Mouse (Mus musculus): ENCODE measurements at regions not wholly inside any gene's neighbourhood (a gene's known extent, or its start where the extent isn't known, plus 50 kb on each side); places are given as distances from the start of the nearest gene placed in this dataset.
A peak's percentile ranks its signal among the peaks of the same experiment; 100 is the strongest.

- Histone ChIP-seq H3K36me3 (ENCODE audit: control insufficient read depth, insufficient read depth) (no peaks in the 10 kb centered on the region), H3K9ac (replicated peaks; ENCODE audit: low read depth, low read length) (no peak overlapping the region), H3K4me1 (replicated peaks; ENCODE audit: control insufficient read depth, insufficient read depth, low read length) (no peaks in the 10 kb centered on the region), H3K4me2 (ENCODE audit: low read length) (no peak overlapping the region), H3K4me3 (replicated peaks; ENCODE audit: low read length) (no peak overlapping the region), H3K27me3 (replicated peaks; ENCODE audit: control insufficient read depth, insufficient read depth, low read length) (no peaks in the 10 kb centered on the region), H3K9me3 (ENCODE audit: control insufficient read depth, low read length) (no peaks in the 10 kb centered on the region), H3K27ac (ENCODE audit: low read length) (no peak overlapping the region)
- WGBS, result 53% methylated on average over 2 of the region's 2 CpGs
- ATAC-seq, result no peak
These were observed 243.1 kb downstream of the Pdgfc start for GRCm38 (mm10) chr3:81279266-81279665.

DNA sequence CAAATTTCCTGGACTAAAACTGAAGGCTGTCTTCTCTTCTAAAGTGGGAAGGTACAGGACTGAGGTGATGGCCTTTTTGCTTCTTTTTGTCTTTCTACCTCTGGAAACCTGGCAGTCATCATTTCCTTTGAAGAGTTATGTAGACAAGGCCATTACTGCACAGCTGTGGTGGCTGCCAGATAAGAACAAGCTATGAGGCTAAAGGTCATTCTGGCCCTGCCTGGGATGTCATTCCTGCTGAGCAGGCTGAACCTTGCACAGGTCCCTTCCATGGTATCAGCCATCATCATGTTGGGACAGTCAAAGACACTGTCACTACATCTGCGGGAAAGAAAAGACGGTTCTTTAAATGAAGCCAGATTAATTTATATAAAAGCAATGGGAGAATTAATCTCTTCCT, 253.5 kb downstream of the Pdgfc start:
- WGBS, result 97% methylated on average over 2 of the region's 2 CpGs
- no peaks in the 10 kb centered on the region for H3K9me3 ChIP-seq (ENCODE audit: control insufficient read depth, low read length)

GRCm38 (mm10) chr3:81292404-81292803, 256.2 kb downstream of the Pdgfc start:
- WGBS, result 73% methylated on average over 2 of the region's 2 CpGs
- Histone ChIP-seq H3K36me3 (ENCODE audit: control insufficient read depth, insufficient read depth) (no peaks in the 10 kb centered on the region), H3K4me3 (replicated peaks; ENCODE audit: low read length) (no peak overlapping the region), H3K9ac (replicated peaks; ENCODE audit: low read depth, low read length) (no peak overlapping the region), H3K27me3 (replicated peaks; ENCODE audit: control insufficient read depth, insufficient read depth, low read length) (no peaks in the 10 kb centered on the region), H3K4me2 (ENCODE audit: low read length) (no peak overlapping the region), H3K4me1 (replicated peaks; ENCODE audit: control insufficient read depth, insufficient read depth, low read length) (no peaks in the 10 kb centered on the region), H3K9me3 (ENCODE audit: control insufficient read depth, low read length) (no peaks in the 10 kb centered on the region), H3K27ac (ENCODE audit: low read length) (no peak overlapping the region)
- ATAC-seq, result no peak

More for the DNA sequence above, 253.5 kb downstream of the Pdgfc start:
- no peaks in the 10 kb centered on the region for H3K4me1 ChIP-seq (replicated peaks; ENCODE audit: control insufficient read depth, insufficient read depth, low read length)
- no peaks in the 10 kb centered on the region for H3K36me3 ChIP-seq (ENCODE audit: control insufficient read depth, insufficient read depth)
- H3K27me3 ChIP-seq (replicated peaks; ENCODE audit: control insufficient read depth, insufficient read depth, low read length), result no peaks in the 10 kb centered on the region
- ATAC-seq, result no peak
- H3K4me2 ChIP-seq (ENCODE audit: low read length), result no peak overlapping the region
- H3K27ac ChIP-seq (ENCODE audit: low read length), result no peak overlapping the region
- no peak overlapping the region for H3K4me3 ChIP-seq (replicated peaks; ENCODE audit: low read length)
- H3K9ac ChIP-seq (replicated peaks; ENCODE audit: low read depth, low read length), result no peak overlapping the region

- ATAC-seq, result no peak
- Histone ChIP-seq H3K36me3 (ENCODE audit: control insufficient read depth, insufficient read depth) (no peaks in the 10 kb centered on the region), H3K4me3 (replicated peaks; ENCODE audit: low read length) (no peak overlapping the region), H3K4me2 (ENCODE audit: low read length) (no peak overlapping the region), H3K27ac (ENCODE audit: low read length) (no peak overlapping the region), H3K9me3 (ENCODE audit: control insufficient read depth, low read length) (no peaks in the 10 kb centered on the region), H3K27me3 (replicated peaks; ENCODE audit: control insufficient read depth, insufficient read depth, low read length) (no peaks in the 10 kb centered on the region), H3K9ac (replicated peaks; ENCODE audit: low read depth, low read length) (no peak overlapping the region), H3K4me1 (replicated peaks; ENCODE audit: control insufficient read depth, insufficient read depth, low read length) (no peaks in the 10 kb centered on the region)
- 84% methylated on average over 3 of the region's 3 CpGs for WGBS
These were observed 257.1 kb downstream of the Pdgfc start for GRCm38 (mm10) chr3:81293186-81293819.

DNA sequence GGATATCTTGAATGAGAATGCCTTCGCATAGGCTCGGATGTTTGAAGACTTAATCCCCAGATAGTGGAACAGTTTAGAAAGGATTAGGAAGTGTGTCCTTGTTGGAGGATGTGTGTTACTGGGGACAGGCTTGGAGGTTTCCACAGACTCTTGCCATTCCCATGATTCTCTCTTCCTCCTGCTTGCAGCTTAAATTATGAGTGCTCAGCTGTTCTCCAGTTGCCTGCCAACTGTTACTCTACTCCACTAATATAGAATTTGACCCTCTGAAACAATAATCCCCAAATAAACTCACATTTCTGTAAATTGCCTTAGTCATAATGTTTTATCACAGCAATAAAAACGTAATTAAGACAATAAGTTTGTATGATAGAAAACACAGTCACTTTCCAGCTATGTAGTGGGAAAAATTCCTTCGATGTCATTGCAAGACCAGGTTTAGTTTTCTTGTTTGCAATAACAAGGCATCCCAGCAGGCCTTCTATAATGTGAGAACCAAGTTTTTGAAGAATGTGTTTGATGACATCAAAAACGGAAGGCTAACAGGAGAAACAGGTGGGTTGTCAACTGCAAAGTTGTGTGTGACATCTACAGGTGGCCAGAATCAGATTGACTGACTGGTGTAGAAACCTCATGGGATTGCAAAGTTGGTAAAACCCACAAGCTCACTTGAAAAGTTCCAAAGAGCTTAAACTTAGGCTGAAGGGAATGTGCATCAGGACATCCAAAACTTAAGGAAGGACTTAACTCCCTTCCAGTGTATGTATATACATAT, 268.0 kb downstream of the Pdgfc start:
- no peak overlapping the region for H3K4me3 ChIP-seq (replicated peaks; ENCODE audit: low read length)

DNA sequence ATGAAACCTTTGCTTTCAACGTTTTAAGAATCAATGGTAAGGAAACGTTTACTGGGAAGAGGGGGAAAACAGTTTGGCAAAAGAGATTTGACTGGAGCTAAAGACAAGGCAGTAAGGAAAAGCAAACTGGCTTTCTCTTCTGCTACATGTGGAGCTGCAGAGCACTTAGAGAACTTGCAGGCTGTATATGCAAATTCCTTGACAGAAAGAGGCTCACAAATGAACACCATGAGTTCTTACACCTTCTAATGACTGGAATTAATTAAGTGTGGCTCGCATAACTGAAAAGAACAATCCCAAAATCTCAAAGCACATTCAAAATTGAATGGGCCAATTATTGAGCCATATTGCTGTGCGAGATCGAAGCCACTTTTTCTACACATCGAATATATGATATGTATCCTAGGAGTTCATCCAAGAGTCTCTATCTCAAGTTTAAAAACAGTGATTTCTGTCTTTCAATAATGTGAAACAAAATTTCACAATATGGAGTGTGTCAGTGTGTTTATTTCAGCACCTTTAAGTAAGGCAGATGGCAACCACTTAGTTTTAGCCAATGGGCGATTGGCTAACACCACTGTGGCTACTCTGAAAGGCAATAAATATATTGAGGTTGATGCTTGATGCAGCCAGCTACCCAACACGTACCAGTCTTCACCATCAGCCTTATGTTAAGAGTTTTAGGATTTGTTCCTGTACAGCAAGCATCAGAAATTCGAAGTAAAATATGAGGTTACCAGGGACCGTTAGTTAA, 269.4 kb downstream of the Pdgfc start:
- 52% methylated on average over 10 of the region's 10 CpGs for WGBS
- no peaks in the 10 kb centered on the region for H3K36me3 ChIP-seq (ENCODE audit: control insufficient read depth, insufficient read depth)
- no peak overlapping the region for H3K27ac ChIP-seq (ENCODE audit: low read length)
- H3K9ac ChIP-seq (replicated peaks; ENCODE audit: low read depth, low read length), result no peak overlapping the region
- no peak overlapping the region for H3K4me2 ChIP-seq (ENCODE audit: low read length)
- H3K9me3 ChIP-seq (ENCODE audit: control insufficient read depth, low read length), result no peaks in the 10 kb centered on the region
- no peaks in the 10 kb centered on the region for H3K27me3 ChIP-seq (replicated peaks; ENCODE audit: control insufficient read depth, insufficient read depth, low read length)
- H3K4me1 ChIP-seq (replicated peaks; ENCODE audit: control insufficient read depth, insufficient read depth, low read length), result no peaks in the 10 kb centered on the region
- ATAC-seq, result peak; percentile 65
- no peak overlapping the region for H3K4me3 ChIP-seq (replicated peaks; ENCODE audit: low read length)

More for the DNA sequence above, 268.0 kb downstream of the Pdgfc start:
- Histone ChIP-seq H3K27me3 (replicated peaks; ENCODE audit: control insufficient read depth, insufficient read depth, low read length) (no peaks in the 10 kb centered on the region), H3K9me3 (ENCODE audit: control insufficient read depth, low read length) (no peaks in the 10 kb centered on the region), H3K9ac (replicated peaks; ENCODE audit: low read depth, low read length) (no peak overlapping the region), H3K36me3 (ENCODE audit: control insufficient read depth, insufficient read depth) (no peaks in the 10 kb centered on the region), H3K4me2 (ENCODE audit: low read length) (no peak overlapping the region), H3K4me1 (replicated peaks; ENCODE audit: control insufficient read depth, insufficient read depth, low read length) (no peaks in the 10 kb centered on the region), H3K27ac (ENCODE audit: low read length) (no peak overlapping the region)
- no peak for ATAC-seq
- 86% methylated on average over 5 of the region's 5 CpGs for WGBS

GRCm38 (mm10) chr3:81326866-81327265, 290.6 kb downstream of the Pdgfc start:
- Histone ChIP-seq H3K36me3 (ENCODE audit: control insufficient read depth, insufficient read depth) (no peaks in the 10 kb centered on the region), H3K9me3 (ENCODE audit: control insufficient read depth, low read length) (no peaks in the 10 kb centered on the region), H3K4me2 (ENCODE audit: low read length) (no peak overlapping the region), H3K27me3 (replicated peaks; ENCODE audit: control insufficient read depth, insufficient read depth, low read length) (no peaks in the 10 kb centered on the region), H3K4me3 (replicated peaks; ENCODE audit: low read length) (no peak overlapping the region), H3K4me1 (replicated peaks; ENCODE audit: control insufficient read depth, insufficient read depth, low read length) (no peaks in the 10 kb centered on the region), H3K27ac (ENCODE audit: low read length) (no peak overlapping the region), H3K9ac (replicated peaks; ENCODE audit: low read depth, low read length) (no peak overlapping the region)
- ATAC-seq, result no peak
- WGBS, result 77% methylated on average over 3 of the region's 3 CpGs

GRCm38 (mm10) chr3:81351739-81352138, 315.5 kb downstream of the Pdgfc start:
- WGBS, result 88% methylated on average over 15 of the region's 15 CpGs
- H3K27me3 ChIP-seq (replicated peaks; ENCODE audit: control insufficient read depth, insufficient read depth, low read length), result no peaks in the 10 kb centered on the region
- ATAC-seq, result no peak
- H3K4me2 ChIP-seq (ENCODE audit: low read length), result no peak overlapping the region
- no peaks in the 10 kb centered on the region for H3K9me3 ChIP-seq (ENCODE audit: control insufficient read depth, low read length)
- no peak overlapping the region for H3K9ac ChIP-seq (replicated peaks; ENCODE audit: low read depth, low read length)
- no peaks in the 10 kb centered on the region for H3K36me3 ChIP-seq (ENCODE audit: control insufficient read depth, insufficient read depth)
- H3K27ac ChIP-seq (ENCODE audit: low read length), result no peak overlapping the region
- no peaks in the 10 kb centered on the region for H3K4me1 ChIP-seq (replicated peaks; ENCODE audit: control insufficient read depth, insufficient read depth, low read length)
- no peak overlapping the region for H3K4me3 ChIP-seq (replicated peaks; ENCODE audit: low read length)

DNA sequence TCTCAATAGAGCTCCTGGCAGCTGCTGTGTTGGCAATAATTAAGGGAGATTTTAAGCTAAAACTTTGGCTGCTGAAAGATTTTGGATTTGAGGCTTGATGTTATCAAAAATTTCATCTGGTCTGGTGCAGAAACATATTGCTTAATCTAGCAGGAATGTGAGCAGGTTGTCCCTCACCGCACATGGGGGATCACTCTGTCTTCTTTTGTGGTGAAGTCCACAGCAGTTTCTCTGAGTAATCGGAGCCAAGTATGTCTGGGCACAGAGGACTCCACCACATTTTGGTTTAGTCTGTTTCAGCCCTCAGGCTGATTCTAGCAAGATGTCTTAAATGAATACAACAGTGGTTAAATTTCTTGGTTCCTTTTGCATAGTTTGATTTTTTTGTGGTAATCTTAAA, 331.7 kb downstream of the Pdgfc start:
- H3K4me2 ChIP-seq (ENCODE audit: low read length), result no peak overlapping the region
- H3K27ac ChIP-seq (ENCODE audit: low read length), result no peak overlapping the region
- WGBS, result 83% methylated on average over 2 of the region's 2 CpGs
- no peaks in the 10 kb centered on the region for H3K9me3 ChIP-seq (ENCODE audit: control insufficient read depth, low read length)
- no peaks in the 10 kb centered on the region for H3K4me1 ChIP-seq (replicated peaks; ENCODE audit: control insufficient read depth, insufficient read depth, low read length)
- no peak overlapping the region for H3K9ac ChIP-seq (replicated peaks; ENCODE audit: low read depth, low read length)
- H3K27me3 ChIP-seq (replicated peaks; ENCODE audit: control insufficient read depth, insufficient read depth, low read length), result no peaks in the 10 kb centered on the region
- H3K4me3 ChIP-seq (replicated peaks; ENCODE audit: low read length), result no peak overlapping the region
- no peak for ATAC-seq
- H3K36me3 ChIP-seq (ENCODE audit: control insufficient read depth, insufficient read depth), result no peaks in the 10 kb centered on the region
